In genomic region chr4:46860586-46860985, GRCm38 (mm10) we compare ENCODE assay signal across 29 mouse cellular contexts.
A peak's percentile ranks its signal among the peaks of the same experiment; 100 is the strongest.
DNase-seq lines count a peak whose midpoint lies in the region; ATAC-seq and TF ChIP-seq lines count a peak whose summit lies in the region.
"Had no signal": no experiment of that assay in that cellular context is flagged by ENCODE, and none has a peak within 500 bp of the region (broad histone marks: within the 10 kb centered on the region; RNA-seq: fewer than 3 reads in every experiment).

No protein-coding gene starts in this region.

- no peak for DNase-seq in left cerebral cortex, adult 2 months (ENCODE audit: extremely low spot score in 1 of 2, low spot score in 2 of 2)
- no peak for DNase-seq in left cerebral cortex, adult 9 months (ENCODE audit: low spot score in 2 of 2)
- peak; percentile 73 for DNase-seq in thymus, postnatal 0 days (ENCODE audit: low spot score)
- no peak for DNase-seq in thymus, adult 18-20 months
- peak; percentile 22 for DNase-seq in thymus, postnatal 25 days
- no peak for DNase-seq in lung, postnatal 36 days
- DNase-seq in layer of hippocampus, adult 18-20 months (ENCODE audit: low spot score in 2 of 2), result no peak
- DNase-seq: adrenal gland, postnatal 10 days; adrenal gland, postnatal 36 days; B cell, adult 2 months; cerebellum, adult 11-12 months; cerebellum, adult 9-10 months; cerebellum, postnatal 14 days; gastrocnemius, postnatal 25 days; heart, adult 18-20 months; heart, postnatal 10 days; heart, postnatal 36 days had no signal

- 0 out of 2 replicates have a peak, but pooled peaks have one; percentile 7 for ATAC-seq in erythroblast, adult 5-6 weeks (replicated peaks; ENCODE audit: low FRiP score, poor library complexity, severe bottlenecking)
- ATAC-seq: forebrain, embryonic 15.5 days; hindbrain, embryonic 16.5 days; Patski had no signal

- TF ChIP-seq CTCF in left cerebral cortex, adult 2 months (IDR thresholded peaks at IDR 0.05), result no peak

- intact Hi-C loops in left cerebral cortex, adult 2 months (cut with DNase I), result no loop called here

- no peak overlapping the region for H3K4me3 ChIP-seq in left cerebral cortex, adult 2 months
- H3K4me3 ChIP-seq: embryonic facial prominence, embryonic 12.5 days; embryonic facial prominence, embryonic 15.5 days; erythroblast, embryonic 14.5 days; forebrain, embryonic 12.5 days; forebrain, embryonic 15.5 days; heart, embryonic 12.5 days; heart, embryonic 15.5 days; hindbrain, embryonic 10.5 days; hindbrain, embryonic 13.5 days had no signal

- H3K27ac ChIP-seq in left cerebral cortex, adult 2 months, result peak overlapping the region; percentile 28; the same call in 1 of the 2 replicates
- H3K27ac ChIP-seq: embryonic facial prominence, embryonic 12.5 days; embryonic facial prominence, embryonic 15.5 days; forebrain, embryonic 12.5 days; forebrain, embryonic 15.5 days; heart, embryonic 15.5 days; hindbrain, embryonic 10.5 days; hindbrain, embryonic 13.5 days had no signal

Comparison
In these comparisons a context has a peak if more than half of its experiments do, and no peak if none do; other contexts are left out.
1. DNase-seq: peak in thymus, postnatal 0 days (single experiment) and thymus, postnatal 25 days (single experiment); none in left cerebral cortex, adult 2 months (0 of 2), left cerebral cortex, adult 9 months (0 of 2), thymus, adult 18-20 months (0 of 2), lung, postnatal 36 days (single experiment) and layer of hippocampus, adult 18-20 months (0 of 2).